Comparison of ENCODE assay signal across 20 mouse cellular contexts in the genomic region with DNA sequence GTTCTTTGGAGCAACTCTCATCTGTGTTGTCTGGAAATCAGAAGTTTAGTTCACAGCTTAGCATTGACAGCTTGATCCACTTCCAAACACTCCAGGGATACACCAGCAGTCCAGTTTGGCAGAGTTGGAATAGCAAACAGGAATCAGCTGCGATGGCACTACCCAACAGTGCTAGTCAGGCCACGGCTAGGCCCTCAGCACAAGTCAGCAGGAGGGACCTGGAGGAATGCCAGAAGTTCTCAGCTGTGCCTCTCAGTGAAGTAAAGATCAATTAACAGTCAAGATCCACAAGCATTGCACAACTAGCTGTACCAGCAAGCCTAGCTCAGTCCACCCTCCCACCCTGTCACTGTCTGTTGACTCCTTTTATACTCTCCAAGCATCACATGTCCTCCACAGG. TPM values are rescaled to one million over a fixed set of nuclear protein-coding genes. Genes with fewer than 3 reads are reported as not detected.
DNase-seq lines count a peak whose midpoint lies in the region; ATAC-seq and TF ChIP-seq lines count a peak whose summit lies in the region.
"Had no signal": no experiment of that assay in that cellular context is flagged by ENCODE, and none has a peak within 500 bp of the region (broad histone marks: within the 10 kb centered on the region; RNA-seq: fewer than 3 reads in every experiment).

No protein-coding gene starts in this region.

- no peaks in the 10 kb centered on the region for H3K4me1 ChIP-seq in hindbrain, postnatal 0 days (ENCODE audit: insufficient read depth, low read length)
- 0 out of 2 replicates have a peak, but pooled peaks cover 3% of the 10 kb centered on the region for H3K4me1 ChIP-seq in hindbrain, embryonic 16.5 days (ENCODE audit: control insufficient read depth, insufficient read depth, low read depth, low read length)
- H3K4me1 ChIP-seq in liver, embryonic 16.5 days (ENCODE audit: control insufficient read depth, low read depth, low read length), result peaks cover 2% of the 10 kb centered on the region

- H3K4me3 ChIP-seq in hindbrain, postnatal 0 days (ENCODE audit: low read length), result no peak overlapping the region
- H3K4me3 ChIP-seq in hindbrain, embryonic 16.5 days (ENCODE audit: low read length), result no peak overlapping the region
- H3K4me3 ChIP-seq in liver, embryonic 16.5 days (ENCODE audit: low read depth, low read length), result no peak overlapping the region
- H3K4me3 ChIP-seq: embryonic facial prominence, embryonic 15.5 days; forebrain, embryonic 10.5 days; heart, adult 2 months; hindbrain, embryonic 12.5 days; lung, embryonic 15.5 days had no signal

- 25% methylated on average over 2 of the region's 2 CpGs for WGBS in hindbrain, postnatal 0 days
- 33% methylated on average over 2 of the region's 2 CpGs for whole genome bisulfite sequencing in hindbrain, embryonic 16.5 days
- WGBS in liver, embryonic 16.5 days (ENCODE audit: insufficient replicate concordance), result 26% methylated on average over 2 of the region's 2 CpGs

- H3K9me3 ChIP-seq in hindbrain, postnatal 0 days (ENCODE audit: low read length), result no peaks in the 10 kb centered on the region
- no peaks in the 10 kb centered on the region for H3K9me3 ChIP-seq in hindbrain, embryonic 16.5 days (ENCODE audit: control insufficient read depth, low read length)
- no peaks in the 10 kb centered on the region for H3K9me3 ChIP-seq in liver, embryonic 16.5 days (replicated peaks; ENCODE audit: control insufficient read depth, low read length)
- H3K9me3 ChIP-seq: embryonic facial prominence, embryonic 15.5 days; forebrain, embryonic 10.5 days; hindbrain, embryonic 12.5 days; lung, embryonic 15.5 days had no signal

- ATAC-seq in hindbrain, postnatal 0 days, result no peak
- no peak for ATAC-seq in hindbrain, embryonic 16.5 days
- ATAC-seq in liver, embryonic 16.5 days (ENCODE audit: low read depth), result peak; percentile 47

- no peak overlapping the region for H3K9ac ChIP-seq in hindbrain, postnatal 0 days (replicated peaks; ENCODE audit: low read length)
- no peak overlapping the region for H3K9ac ChIP-seq in hindbrain, embryonic 16.5 days (ENCODE audit: low read depth, low read length)
- no peak overlapping the region for H3K9ac ChIP-seq in liver, embryonic 16.5 days (ENCODE audit: low read depth, low read length)
- H3K9ac ChIP-seq: embryonic facial prominence, embryonic 15.5 days; hindbrain, embryonic 12.5 days; lung, embryonic 15.5 days had no signal

- TF ChIP-seq CTCF in hindbrain, postnatal 0 days (IDR thresholded peaks at IDR 0.05; ENCODE audit: low read depth), result no peak

- no peak overlapping the region for H3K27ac ChIP-seq in hindbrain, postnatal 0 days
- no peak overlapping the region for H3K27ac ChIP-seq in hindbrain, embryonic 16.5 days (ENCODE audit: low read depth, low read length)
- no peak overlapping the region for H3K27ac ChIP-seq in liver, embryonic 16.5 days (ENCODE audit: low read length)
- H3K27ac ChIP-seq: embryonic facial prominence, embryonic 15.5 days; forebrain, embryonic 10.5 days; heart, adult 2 months; hindbrain, embryonic 12.5 days; kidney, postnatal 0 days; lung, embryonic 15.5 days had no signal

- H3K4me2 ChIP-seq in hindbrain, postnatal 0 days (ENCODE audit: low read depth, low read length), result no peak overlapping the region
- H3K4me2 ChIP-seq in hindbrain, embryonic 16.5 days (ENCODE audit: low read length), result no peak overlapping the region
- H3K4me2 ChIP-seq in liver, embryonic 16.5 days (ENCODE audit: low read depth, low read length), result no peak overlapping the region
- H3K4me2 ChIP-seq: embryonic facial prominence, embryonic 15.5 days; hindbrain, embryonic 12.5 days; lung, embryonic 15.5 days; midbrain, embryonic 11.5 days had no signal

- no peaks in the 10 kb centered on the region for H3K27me3 ChIP-seq in hindbrain, postnatal 0 days (ENCODE audit: insufficient read depth, low read length)
- H3K27me3 ChIP-seq in hindbrain, embryonic 16.5 days (replicated peaks; ENCODE audit: control insufficient read depth, insufficient read depth, low read length), result no peaks in the 10 kb centered on the region
- H3K27me3 ChIP-seq in liver, embryonic 16.5 days (ENCODE audit: control insufficient read depth, insufficient read depth, low read depth, low read length), result peaks cover 3% of the 10 kb centered on the region
- H3K27me3 ChIP-seq: embryonic facial prominence, embryonic 15.5 days had no signal

- peak; percentile 10 for DNase-seq in hindbrain, postnatal 0 days (ENCODE audit: low spot score)
- DNase-seq in lung, postnatal 10 days, result peak; percentile 7
- DNase-seq in lung, postnatal 25 days (ENCODE audit: low spot score), result no peak
- peak; percentile 17 for DNase-seq in Muller cell, postnatal 12 days (ENCODE audit: inconsistent ontology term)
- no peak for DNase-seq in right cerebral cortex, postnatal 4 days
- DNase-seq: adrenal gland, postnatal 14 days; cerebellum, adult 8-10 months; gastrocnemius, postnatal 10 days; heart, adult 2 months; kidney, adult 11 months; right cerebral cortex, adult 18-20 months; thymus, postnatal 4 days had no signal

- H3K36me3 ChIP-seq in hindbrain, postnatal 0 days (ENCODE audit: insufficient read depth, low read length), result no peaks in the 10 kb centered on the region
- H3K36me3 ChIP-seq in hindbrain, embryonic 16.5 days (ENCODE audit: control insufficient read depth, insufficient read depth, low read length), result no peaks in the 10 kb centered on the region
- H3K36me3 ChIP-seq in liver, embryonic 16.5 days (ENCODE audit: control insufficient read depth, insufficient read depth), result no peaks in the 10 kb centered on the region
- H3K36me3 ChIP-seq: embryonic facial prominence, embryonic 15.5 days; forebrain, embryonic 10.5 days; hindbrain, embryonic 12.5 days; lung, embryonic 15.5 days had no signal

RNA-seq across cellular contexts. Expression of gene Zfp119a, which starts 4.9 kb away (rescaled TPM):
- total RNA-seq in hindbrain, postnatal 0 days (2014; rRNA removed), result 3.6 and 5.1 TPM in 2 replicates
- polyA plus RNA-seq in hindbrain, postnatal 0 days (2015; fragmentation: Nextera tagmentation; extraction: Ambion mirVana), result 6.4 and 7.4 TPM in 2 replicates
- 10.5 and 12.1 TPM in 2 replicates for polyA plus RNA-seq in hindbrain, embryonic 16.5 days (2015; fragmentation: Nextera tagmentation; extraction: Ambion mirVana)
- 2.8 and 2.9 TPM in 2 replicates for polyA plus RNA-seq in liver, embryonic 16.5 days (2015; fragmentation: Nextera tagmentation; extraction: Ambion mirVana)

RNA-seq across cellular contexts. Expression of gene Zfp959, which starts 8.3 kb away (rescaled TPM):
- 4.8 and 8.8 TPM in 2 replicates for total RNA-seq in hindbrain, postnatal 0 days (2014; rRNA removed)
- polyA plus RNA-seq in hindbrain, postnatal 0 days (2015; fragmentation: Nextera tagmentation; extraction: Ambion mirVana), result 7.5 and 8.9 TPM in 2 replicates
- polyA plus RNA-seq in hindbrain, embryonic 16.5 days (2015; fragmentation: Nextera tagmentation; extraction: Ambion mirVana), result 12.7 and 14.7 TPM in 2 replicates
- polyA plus RNA-seq in liver, embryonic 16.5 days (2015; fragmentation: Nextera tagmentation; extraction: Ambion mirVana), result 6.1 and 7.2 TPM in 2 replicates

Comparison
In these comparisons a context has a peak if more than half of its experiments do, and no peak if none do; other contexts are left out.
1. DNase-seq: peak in hindbrain, postnatal 0 days (single experiment), lung, postnatal 10 days (single experiment) and Muller cell, postnatal 12 days (single experiment); none in lung, postnatal 25 days (single experiment) and right cerebral cortex, postnatal 4 days (single experiment).